Mouse (Mus musculus) CH12.LX (cell line): ENCODE results near the gene Trip4.

ENCODE experiments used
- CTCF ChIP-seq, 2 experiments: IDR thresholded peaks in 1 of 2; conservative IDR thresholded peaks in 1 of 2; 2 replicates each; pipeline ENCODE4 v1.5.1; 2011 to 2012; ENCODE audit warnings: low read depth in 2 of 2, low read length in 2 of 2, improper control_type of control experiment in 1 of 2, inconsistent platforms in 1 of 2, mild to moderate bottlenecking in 1 of 2, moderate library complexity in 1 of 2
- EP300 ChIP-seq: IDR thresholded peaks from 2 replicates; pipeline ENCODE4 v1.6.1; 2011; ENCODE audit warnings: low read length, improper control_type of control experiment
- HCFC1 ChIP-seq: IDR thresholded peaks from 2 replicates; pipeline ENCODE4 v1.6.1; 2012; ENCODE audit warnings: low read depth, mild to moderate bottlenecking, inconsistent platforms, low read length, improper control_type of control experiment
- JUN ChIP-seq: IDR thresholded peaks from 2 replicates; pipeline ENCODE4 v1.6.1; 2011; ENCODE audit warnings: low read depth, mild to moderate bottlenecking, low read length, improper control_type of control experiment, moderate library complexity; ENCODE audit not compliant: insufficient read depth
- MAFK ChIP-seq: IDR thresholded peaks from 2 replicates; pipeline ENCODE4 v1.6.1; 2011; ENCODE audit warnings: low read length, improper control_type of control experiment; ENCODE audit not compliant: insufficient replicate concordance
- MAX ChIP-seq: IDR thresholded peaks from 2 replicates; pipeline ENCODE4 v1.6.1; 2011; ENCODE audit warnings: low read length, improper control_type of control experiment
- MAZ ChIP-seq: IDR thresholded peaks from 2 replicates; pipeline ENCODE4 v1.6.1; 2012; ENCODE audit warnings: low read depth, mild to moderate bottlenecking, inconsistent platforms, low read length, improper control_type of control experiment, moderate library complexity
- NRF1 ChIP-seq: IDR thresholded peaks from 2 replicates; pipeline ENCODE4 v1.6.1; 2014; ENCODE audit warnings: low read depth, mild to moderate bottlenecking, inconsistent platforms, low read length, improper control_type of control experiment, moderate library complexity
- RCOR1 ChIP-seq: conservative IDR thresholded peaks from 2 replicates; pipeline ENCODE4 v1.6.1; 2012; ENCODE audit warnings: low read depth, mild to moderate bottlenecking, inconsistent platforms, low read length, improper control_type of control experiment
- SMC3 ChIP-seq: IDR thresholded peaks from 2 replicates; pipeline ENCODE4 v1.6.1; 2011; ENCODE audit warnings: low read depth, low read length, improper control_type of control experiment
- ZC3H11A ChIP-seq: IDR thresholded peaks from 2 replicates; pipeline ENCODE4 v1.6.1; 2012; ENCODE audit warnings: low read depth, mild to moderate bottlenecking, inconsistent platforms, low read length, improper control_type of control experiment

DNA sequence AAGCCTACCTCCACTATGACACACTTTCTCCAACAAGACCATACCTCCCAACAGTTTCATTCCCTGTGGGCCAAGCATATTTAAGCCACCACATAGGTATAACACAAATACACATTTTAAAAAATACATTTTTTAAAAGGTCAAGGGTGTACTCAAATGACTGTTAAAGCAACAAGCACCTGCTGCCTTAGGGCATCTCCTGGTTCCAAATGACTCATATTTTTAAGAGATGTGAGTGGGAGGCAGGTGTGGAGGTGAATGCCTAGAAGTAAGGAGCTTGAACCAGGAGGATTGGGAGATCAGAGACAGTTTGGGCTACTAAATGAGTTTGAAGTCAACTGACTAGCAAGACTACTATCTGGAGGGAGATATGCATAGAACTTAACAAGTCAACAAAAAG, 21.2 kb upstream of the Trip4 start:
- TF ChIP-seq CTCF (conservative IDR thresholded peaks at IDR 0.05 in 1 of 2, IDR thresholded peaks at IDR 0.05 in 1 of 2; ENCODE audit: low read depth in 2 of 2, low read length in 2 of 2) (no peak), NRF1 (no peak), ZC3H11A (no peak), SMC3 (no peak), RCOR1 (no peak), MAFK (no peak), MAZ (no peak), EP300 (no peak), HCFC1 (no peak), MAX (no peak), JUN (no peak)
